Mouse (Mus musculus): ENCODE data around the gene Senp7. TPM values are rescaled to one million over a fixed set of nuclear protein-coding genes. Genes with fewer than 3 reads are reported as not detected.
"Not testable (repeated sequence)": the region's sequence is repeated elsewhere in the genome, so short reads cannot be mapped to it uniquely, and the experiment has no call there.

Senp7 gene
- polyA plus RNA-seq (2015; fragmentation: Nextera tagmentation; extraction: Ambion mirVana), result 26.2 and 27.0 TPM in 2 replicates

GRCm38 (mm10) chr16:56048038-56048437, at the start of gene Senp7:
Senp7 (plus strand) TSS chr16:56048338.
- H3K9ac ChIP-seq, result not testable (repeated sequence)

GRCm38 (mm10) chr16:56006798-56007197, 41.3 kb upstream of the Senp7 start:
- H3K4me1 ChIP-seq, result no peaks in the 10 kb centered on the region
- H3K4me3 ChIP-seq, result no peak overlapping the region
- no peaks in the 10 kb centered on the region for H3K27me3 ChIP-seq
- H3K9me3 ChIP-seq, result no peaks in the 10 kb centered on the region
- peaks cover 49% of the 10 kb centered on the region for H3K36me3 ChIP-seq
- no peak overlapping the region for H3K9ac ChIP-seq
- H3K27ac ChIP-seq, result no peak overlapping the region
- H3K4me2 ChIP-seq, result no peak overlapping the region
- ATAC-seq (ENCODE audit: borderline replicate concordance, extremely low read depth, low FRiP score, low TSS enrichment), result no peak
- 92% methylated on average over 11 of the region's 11 CpGs for WGBS

More at GRCm38 (mm10) chr16:56048038-56048437, at the start of gene Senp7:
- WGBS, result no CpG with 5 or more reads among the region's 4 CpGs
- not testable (repeated sequence) for H3K4me2 ChIP-seq; H3K4me3 ChIP-seq; H3K4me1 ChIP-seq; H3K27ac ChIP-seq; H3K36me3 ChIP-seq; H3K9me3 ChIP-seq; ATAC-seq (ENCODE audit: borderline replicate concordance, extremely low read depth, low FRiP score, low TSS enrichment); H3K27me3 ChIP-seq

GRCm38 (mm10) chr16:56008862-56009261, 39.3 kb upstream of the Senp7 start:
- Histone ChIP-seq H3K4me1 (no peaks in the 10 kb centered on the region), H3K9ac (no peak overlapping the region), H3K27ac (no peak overlapping the region), H3K9me3 (no peaks in the 10 kb centered on the region), H3K36me3 (peaks cover 41% of the 10 kb centered on the region), H3K27me3 (no peaks in the 10 kb centered on the region), H3K4me2 (no peak overlapping the region), H3K4me3 (no peak overlapping the region)
- ATAC-seq (ENCODE audit: borderline replicate concordance, extremely low read depth, low FRiP score, low TSS enrichment), result no peak
- WGBS, result 77% methylated on average over 1 of the region's 1 CpGs

- no peak overlapping the region for H3K9ac ChIP-seq
- H3K36me3 ChIP-seq, result peaks cover 28% of the 10 kb centered on the region
- no peaks in the 10 kb centered on the region for H3K4me1 ChIP-seq
- 85% methylated on average over 10 of the region's 10 CpGs for WGBS
- no peaks in the 10 kb centered on the region for H3K27me3 ChIP-seq
- no peak overlapping the region for H3K27ac ChIP-seq
- H3K4me3 ChIP-seq, result no peak overlapping the region
- H3K9me3 ChIP-seq, result no peaks in the 10 kb centered on the region
- ATAC-seq (ENCODE audit: borderline replicate concordance, extremely low read depth, low FRiP score, low TSS enrichment), result peak; percentile 46; the same call in 1 of the 2 replicates
- no peak overlapping the region for H3K4me2 ChIP-seq
Observed at GRCm38 (mm10) chr16:56012789-56013743, 35.1 kb upstream of the Senp7 start.

GRCm38 (mm10) chr16:56014076-56014475, 34.1 kb upstream of the Senp7 start:
- H3K36me3 ChIP-seq, result peaks cover 36% of the 10 kb centered on the region
- H3K4me1 ChIP-seq, result no peaks in the 10 kb centered on the region
- no peak overlapping the region for H3K4me2 ChIP-seq
- no peak for ATAC-seq (ENCODE audit: borderline replicate concordance, extremely low read depth, low FRiP score, low TSS enrichment)
- H3K27ac ChIP-seq, result no peak overlapping the region
- no peak overlapping the region for H3K4me3 ChIP-seq
- 67% methylated on average over 7 of the region's 7 CpGs for WGBS
- H3K9me3 ChIP-seq, result no peaks in the 10 kb centered on the region
- no peaks in the 10 kb centered on the region for H3K27me3 ChIP-seq
- no peak overlapping the region for H3K9ac ChIP-seq

- Histone ChIP-seq H3K4me3 (no peak overlapping the region), H3K27ac (no peak overlapping the region), H3K4me1 (no peaks in the 10 kb centered on the region), H3K4me2 (no peak overlapping the region), H3K9me3 (no peaks in the 10 kb centered on the region), H3K9ac (no peak overlapping the region), H3K27me3 (no peaks in the 10 kb centered on the region), H3K36me3 (peaks cover 49% of the 10 kb centered on the region)
- ATAC-seq (ENCODE audit: borderline replicate concordance, extremely low read depth, low FRiP score, low TSS enrichment), result no peak
- WGBS, result 95% methylated on average over 7 of the region's 7 CpGs
Observed at GRCm38 (mm10) chr16:56019660-56020059, 28.5 kb upstream of the Senp7 start.

- Histone ChIP-seq H3K27me3 (no peaks in the 10 kb centered on the region), H3K9ac (peak overlapping the region; percentile 91), H3K27ac (no peak overlapping the region), H3K4me2 (peak overlapping the region; percentile 70), H3K4me1 (peaks cover 20% of the 10 kb centered on the region), H3K36me3 (peaks cover 27% of the 10 kb centered on the region), H3K4me3 (peak overlapping the region; percentile 80), H3K9me3 (no peaks in the 10 kb centered on the region)
- 31% methylated on average over 12 of the region's 12 CpGs for WGBS
- ATAC-seq (ENCODE audit: borderline replicate concordance, extremely low read depth, low FRiP score, low TSS enrichment), result no peak
Observed at GRCm38 (mm10) chr16:56027854-56028629, 20.1 kb upstream of the Senp7 start.

- Histone ChIP-seq H3K4me1 (peaks cover 20% of the 10 kb centered on the region), H3K4me3 (peak overlapping the region; percentile 80), H3K9ac (peak overlapping the region; percentile 91), H3K36me3 (peaks cover 36% of the 10 kb centered on the region), H3K27ac (peak overlapping the region; percentile 85), H3K9me3 (no peaks in the 10 kb centered on the region), H3K27me3 (no peaks in the 10 kb centered on the region), H3K4me2 (peak overlapping the region; percentile 70)
- WGBS, result under 1% methylated on average over 62 of the region's 62 CpGs
- ATAC-seq (ENCODE audit: borderline replicate concordance, extremely low read depth, low FRiP score, low TSS enrichment), result peak; percentile 88
Observed at GRCm38 (mm10) chr16:56028722-56029551, 19.2 kb upstream of the Senp7 start.

- Histone ChIP-seq H3K27ac (peak within 1 kb of the TSS; percentile 85), H3K36me3 (peaks cover 41% of the 10 kb centered on the region), H3K27me3 (no peaks in the 10 kb centered on the region), H3K4me3 (peak within 1 kb of the TSS; percentile 80), H3K4me1 (peaks cover 20% of the 10 kb centered on the region), H3K4me2 (peak within 1 kb of the TSS; percentile 70), H3K9ac (peak within 1 kb of the TSS; percentile 91), H3K9me3 (no peaks in the 10 kb centered on the region)
- peak; percentile 99 for ATAC-seq (ENCODE audit: borderline replicate concordance, extremely low read depth, low FRiP score, low TSS enrichment)
- under 1% methylated on average over 38 of the region's 39 CpGs for WGBS
Observed at GRCm38 (mm10) chr16:56029661-56030082, 18.5 kb upstream of the Senp7 start, which contains the start of gene Pcnp. Pcnp (minus strand) TSS chr16:56029739.

- H3K9me3 ChIP-seq, result no peaks in the 10 kb centered on the region
- peaks cover 22% of the 10 kb centered on the region for H3K4me1 ChIP-seq
- 89% methylated on average over 6 of the region's 6 CpGs for WGBS
- H3K4me3 ChIP-seq, result no peak overlapping the region
- H3K27ac ChIP-seq, result no peak overlapping the region
- H3K9ac ChIP-seq, result no peak overlapping the region
- H3K4me2 ChIP-seq, result no peak overlapping the region
- peaks cover 34% of the 10 kb centered on the region for H3K36me3 ChIP-seq
- no peaks in the 10 kb centered on the region for H3K27me3 ChIP-seq
- ATAC-seq (ENCODE audit: borderline replicate concordance, extremely low read depth, low FRiP score, low TSS enrichment), result no peak
Observed at GRCm38 (mm10) chr16:56034566-56034965, 13.6 kb upstream of the Senp7 start.

GRCm38 (mm10) chr16:56036501-56036900, 11.6 kb upstream of the Senp7 start:
- Histone ChIP-seq H3K9me3 (no peaks in the 10 kb centered on the region), H3K4me1 (peaks cover 13% of the 10 kb centered on the region), H3K36me3 (peaks cover 34% of the 10 kb centered on the region), H3K27me3 (no peaks in the 10 kb centered on the region), H3K27ac (no peak overlapping the region), H3K9ac (peak overlapping the region; percentile 76), H3K4me3 (peak overlapping the region; percentile 69), H3K4me2 (peak overlapping the region; percentile 74)
- ATAC-seq (ENCODE audit: borderline replicate concordance, extremely low read depth, low FRiP score, low TSS enrichment), result no peak
- WGBS, result 39% methylated on average over 6 of the region's 6 CpGs

All from lung, embryonic 15.5 days (tissue).